Mouse (Mus musculus) leukemia stem cell, adult 10-12 weeks (primary cell): ENCODE results near the gene Cacfd1. TPM values are rescaled to one million over a fixed set of nuclear protein-coding genes. Genes with fewer than 3 reads are reported as not detected.

Experiments used
- polyA plus RNA-seq: library from polyadenylated mRNA; stranded (reverse); fragments of >175 nt; gene quantifications from 2 replicates; pipeline ENCODE4 v1.2.3, GENCODE M21; 2012; ENCODE audit warnings: low replicate concordance

Cacfd1 gene
- 18.5 and 21.5 TPM in 2 replicates for polyA plus RNA-seq

GRCm38 (mm10) chr2:27009714-27010244 lies at the start of gene Cacfd1:
TSS of gene Cacfd1 (plus strand) at chr2:27009926.

GRCm38 (mm10) chr2:26963923-26964723 lies 45.6 kb upstream of the Cacfd1 start, which contains the start of gene Rexo4:
TSS of gene Rexo4 (minus strand) at chr2:26964386.

GRCm38 (mm10) chr2:26973116-26973515 lies 36.6 kb upstream of the Cacfd1 start, which contains the start of gene Adamts13:
TSS of gene Adamts13 (plus strand) at chr2:26973416.

DNA sequence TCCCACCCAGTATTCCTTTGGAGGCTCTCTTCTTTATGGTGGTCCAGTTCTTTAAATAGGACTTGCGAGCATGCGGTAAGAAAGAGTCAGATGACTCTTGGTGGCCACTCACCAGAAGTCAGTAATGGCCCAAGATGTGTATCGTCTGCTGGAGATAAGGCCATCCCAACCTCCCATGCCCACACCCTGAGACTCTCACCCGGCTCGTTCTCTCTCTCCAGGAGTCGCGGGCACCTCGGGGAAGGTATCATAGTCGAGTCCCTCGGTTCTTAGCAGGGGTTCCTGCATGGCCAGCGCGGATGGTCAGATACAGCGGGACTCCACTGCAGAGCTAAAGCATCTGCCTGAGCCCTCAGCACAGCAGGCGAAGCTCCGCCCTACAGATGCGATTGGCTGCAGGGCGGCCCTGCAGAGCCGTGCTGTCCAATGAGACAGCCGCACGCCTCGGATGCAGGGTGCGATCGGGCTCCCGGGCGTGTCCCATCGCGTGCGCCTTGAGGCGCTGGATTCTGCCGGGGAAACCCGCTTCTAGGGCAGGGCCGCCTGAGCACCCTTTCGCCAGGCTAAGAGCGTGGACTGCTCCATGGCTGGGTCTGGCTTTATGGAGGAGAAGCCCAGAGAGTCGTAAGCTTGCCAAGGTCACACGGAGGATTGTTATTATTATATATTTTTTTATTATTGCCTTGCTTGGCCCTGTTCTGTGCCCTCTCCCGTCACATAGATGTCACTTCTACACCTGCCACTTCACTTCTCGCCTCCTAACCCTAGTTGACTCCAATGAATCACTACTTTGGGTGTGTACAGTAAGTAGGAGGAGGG lies 18.1 kb downstream of the Cacfd1 start, which contains the start of gene Slc2a6:
Gene Slc2a6, minus strand, starts transcription at position 381 of the 819 bp plus-strand sequence.

Other genes starting within 250 kb of the Cacfd1 start
- gene Abo, start 144.9 kb upstream of the Cacfd1 start, polyA plus RNA-seq, result not detected in 2 replicates
- 12.6 and 15.1 TPM in 2 replicates for gene Surf6, start 107.0 kb upstream of the Cacfd1 start, polyA plus RNA-seq
- 82.9 and 99.1 TPM in 2 replicates for gene Med22, start 99.2 kb upstream of the Cacfd1 start, polyA plus RNA-seq
- 1,075 and 2,403 TPM in 2 replicates for gene Rpl7a, start 99.2 kb upstream of the Cacfd1 start, polyA plus RNA-seq
- 5.3 and 19.5 TPM in 2 replicates for gene Surf2, start 93.6 kb upstream of the Cacfd1 start, polyA plus RNA-seq
- gene Surf1, start 93.4 kb upstream of the Cacfd1 start, polyA plus RNA-seq, result 2.9 and 16.6 TPM in 2 replicates
- 60.9 and 87.7 TPM in 2 replicates for gene Surf4, start 76.0 kb upstream of the Cacfd1 start, polyA plus RNA-seq
- not detected in 2 replicates for gene Stkld1, start 75.9 kb upstream of the Cacfd1 start, polyA plus RNA-seq
- 72.7 and 93.2 TPM in 2 replicates for gene Rexo4, start 45.5 kb upstream of the Cacfd1 start, polyA plus RNA-seq
- gene Adamts13, start 36.5 kb upstream of the Cacfd1 start, polyA plus RNA-seq, result not detected in 2 replicates
- gene Slc2a6, start 18.1 kb downstream of the Cacfd1 start, polyA plus RNA-seq, result 2.5 and 4.7 TPM in 2 replicates
- gene Mymk, start 62.3 kb downstream of the Cacfd1 start, polyA plus RNA-seq, result 0.13 TPM in 1 of 2 replicates, not detected in the other
- 0.85 TPM in 1 of 2 replicates, not detected in the other for gene Adamtsl2, start 69.5 kb downstream of the Cacfd1 start, polyA plus RNA-seq
- not detected in 2 replicates for gene Fam163b, start 132.6 kb downstream of the Cacfd1 start, polyA plus RNA-seq
- gene Dbh, start 155.3 kb downstream of the Cacfd1 start, polyA plus RNA-seq, result not detected in 2 replicates
- 2.7 and 5.6 TPM in 2 replicates for gene Sardh, start 238.4 kb downstream of the Cacfd1 start, polyA plus RNA-seq